Mouse (Mus musculus) kidney, adult 8-10 months (tissue): ENCODE data around the gene Rps16.

Experiments used
- DNase-seq, 2 experiments: peaks; one replicate each; pipeline ENCODE4 v3.0.0; 2022

The Rps16 gene

GRCm38 (mm10) chr7:28392429-28393271, 42.2 kb downstream of the Rps16 start, which contains the start of the genes Med29 and Paf1:
Gene Med29 (minus strand): TSS chr7:28392708.
Gene Paf1 (plus strand): TSS chr7:28392951.
- DNase-seq, result peak; percentile 99

GRCm38 (mm10) chr7:28393272-28393951, 43.0 kb downstream of the Rps16 start:
- no peak for DNase-seq

- DNase-seq, result no peak
These were observed 45.0 kb downstream of the Rps16 start for GRCm38 (mm10) chr7:28395425-28395824.

DNA sequence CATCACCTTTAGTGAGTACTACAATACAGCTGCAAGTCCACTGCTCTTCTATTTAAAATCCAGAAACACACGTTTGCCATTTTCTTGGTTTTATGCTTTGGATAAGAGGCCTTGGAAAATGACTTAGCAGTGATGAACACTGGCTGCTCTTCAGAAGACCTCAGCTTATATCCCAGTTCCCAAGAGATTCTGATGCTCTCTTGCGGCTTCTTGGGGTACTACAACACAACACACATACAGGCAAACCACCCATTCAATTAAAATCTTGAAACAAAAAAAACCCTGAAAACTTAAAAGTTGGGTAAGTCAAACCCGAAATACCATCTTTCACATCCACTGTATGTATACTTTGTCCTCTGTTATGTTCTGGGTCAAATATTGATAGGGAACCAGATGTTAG, 47.5 kb downstream of the Rps16 start:
- peak in 1 of 2 experiments; percentile 32 for DNase-seq

GRCm38 (mm10) chr7:28398696-28399340, 48.4 kb downstream of the Rps16 start:
- DNase-seq, result no peak

- DNase-seq, result no peak
These were observed 50.6 kb downstream of the Rps16 start for GRCm38 (mm10) chr7:28401030-28401429.

DNA sequence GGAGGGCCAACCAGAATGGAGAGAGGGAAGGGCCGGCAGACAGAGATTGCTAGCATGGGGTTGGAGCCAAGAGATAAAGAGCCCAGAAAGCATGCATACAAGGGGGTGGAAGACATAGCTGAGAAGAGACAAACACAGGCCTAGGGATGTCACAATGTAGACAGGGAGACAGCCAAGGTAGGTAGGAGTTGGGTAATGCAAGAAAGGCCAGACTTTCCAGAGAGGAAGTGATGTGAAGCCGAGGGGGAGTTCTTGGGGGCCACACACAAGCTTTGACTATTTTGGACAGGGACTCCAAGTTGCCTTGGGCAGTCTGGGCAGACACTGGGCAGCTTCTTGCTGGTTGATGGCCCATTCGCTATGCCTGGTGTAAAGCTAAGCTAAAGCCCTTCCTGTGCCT, 51.5 kb downstream of the Rps16 start:
- DNase-seq, result no peak
